Comparison of ENCODE assay signal across 8 mouse cellular contexts in the genomic region with DNA sequence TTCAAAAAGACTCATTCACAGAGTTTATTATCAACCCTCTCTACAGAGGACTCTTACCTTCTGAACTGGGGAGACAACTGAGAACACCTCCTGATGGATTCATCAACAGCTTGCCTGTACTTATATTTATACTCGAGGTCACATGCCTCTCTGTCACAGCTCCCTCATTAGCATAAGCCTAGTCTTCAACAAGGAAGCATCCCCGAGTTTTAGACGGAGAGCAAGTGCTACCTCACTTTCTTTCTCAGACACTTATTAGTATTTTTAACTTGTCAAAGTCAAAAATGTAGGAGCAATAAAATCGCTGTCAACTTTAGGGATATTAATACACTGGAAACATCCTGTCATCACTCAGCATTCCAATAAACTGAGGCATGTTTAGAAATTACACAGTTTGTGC. TPM values are rescaled to one million over a fixed set of nuclear protein-coding genes. Genes with fewer than 3 reads are reported as not detected.
DNase-seq lines count a peak whose midpoint lies in the region; ATAC-seq and TF ChIP-seq lines count a peak whose summit lies in the region.

A gene (minus strand): TSS at position 101 of the 400 bp plus-strand sequence.

- H3K9ac ChIP-seq in liver, adult 2 months (ENCODE audit: low read depth, low read length): no peak within 1 kb of the TSS
- H3K9ac ChIP-seq in heart, embryonic 11.5 days (ENCODE audit: low read depth, low read length): no peak within 1 kb of the TSS
- H3K9ac ChIP-seq in midbrain, embryonic 16.5 days (ENCODE audit: low read depth, low read length): no peak within 1 kb of the TSS

- 75% methylated on average over 4 of the region's 4 CpGs for WGBS in liver, adult 2 months
- 68% methylated on average over 4 of the region's 4 CpGs for WGBS in heart, embryonic 11.5 days (ENCODE audit: insufficient replicate concordance)
- 67% methylated on average over 4 of the region's 4 CpGs for WGBS in midbrain, embryonic 16.5 days

- peaks cover 39% of the 10 kb centered on the region for H3K79me2 ChIP-seq in liver, adult 2 months (ENCODE audit: control insufficient read depth, insufficient read depth, low read length)

- no peak for ATAC-seq in heart, embryonic 11.5 days (replicated peaks; ENCODE audit: insufficient number of reproducible peaks, low FRiP score, low TSS enrichment)
- no peak for ATAC-seq in midbrain, embryonic 16.5 days

- no peak for TF ChIP-seq POLR2A in liver, adult 2 months (IDR thresholded peaks at IDR 0.05; ENCODE audit: extremely low read depth, insufficient read depth, low read length)
- TF ChIP-seq POLR2A in cortical plate, adult 2 months (IDR thresholded peaks at IDR 0.05; ENCODE audit: extremely low read depth, insufficient read depth, low read length): no peak

- no peaks in the 10 kb centered on the region for H3K9me3 ChIP-seq in heart, embryonic 11.5 days (replicated peaks; ENCODE audit: control insufficient read depth, low read length)
- H3K9me3 ChIP-seq in midbrain, embryonic 16.5 days (replicated peaks; ENCODE audit: control insufficient read depth, low read length, poor library complexity, severe bottlenecking): no peaks in the 10 kb centered on the region

- H3K27ac ChIP-seq in liver, adult 2 months (replicated peaks; ENCODE audit: insufficient read depth, low read depth, low read length): no peak within 1 kb of the TSS
- no peak within 1 kb of the TSS for H3K27ac ChIP-seq in cortical plate, adult 2 months (ENCODE audit: insufficient read depth, low read length)
- H3K27ac ChIP-seq in heart, embryonic 11.5 days (ENCODE audit: low read depth, low read length): no peak within 1 kb of the TSS
- H3K27ac ChIP-seq in midbrain, embryonic 16.5 days (ENCODE audit: low read length): no peak within 1 kb of the TSS

- H3K4me3 ChIP-seq in liver, adult 2 months (ENCODE audit: insufficient read depth, low read depth, low read length): no peak within 1 kb of the TSS
- H3K4me3 ChIP-seq in cortical plate, adult 2 months (ENCODE audit: insufficient read depth, low read length): no peak within 1 kb of the TSS
- H3K4me3 ChIP-seq in heart, embryonic 11.5 days (ENCODE audit: low read depth, low read length): no peak within 1 kb of the TSS
- no peak within 1 kb of the TSS for H3K4me3 ChIP-seq in midbrain, embryonic 16.5 days (ENCODE audit: low read depth, low read length)

- H3K27me3 ChIP-seq in liver, adult 2 months (ENCODE audit: control insufficient read depth, insufficient read depth, low read length): no peaks in the 10 kb centered on the region
- H3K27me3 ChIP-seq in heart, embryonic 11.5 days (ENCODE audit: control insufficient read depth, insufficient read depth, low read length): no peaks in the 10 kb centered on the region
- H3K27me3 ChIP-seq in midbrain, embryonic 16.5 days (ENCODE audit: control insufficient read depth, insufficient read depth, low read depth, low read length): no peaks in the 10 kb centered on the region

- H3K36me3 ChIP-seq in liver, adult 2 months (ENCODE audit: control insufficient read depth, insufficient read depth, low read length): no peaks in the 10 kb centered on the region; the same call in 1 of the 2 replicates
- H3K36me3 ChIP-seq in heart, embryonic 11.5 days (ENCODE audit: control insufficient read depth, insufficient read depth, low read length): no peaks in the 10 kb centered on the region
- no peaks in the 10 kb centered on the region for H3K36me3 ChIP-seq in midbrain, embryonic 16.5 days (ENCODE audit: control insufficient read depth, insufficient read depth, low read length)

- no peak within 1 kb of the TSS for H3K4me2 ChIP-seq in heart, embryonic 11.5 days
- H3K4me2 ChIP-seq in midbrain, embryonic 16.5 days (ENCODE audit: low read length): no peak within 1 kb of the TSS

- no peak for DNase-seq in liver, adult 2 months (ENCODE audit: extremely low read depth, low read depth, low spot score)
- DNase-seq in liver: no peak
- DNase-seq in layer of hippocampus, postnatal 36 days: no peak
- DNase-seq in right cerebral cortex, adult 2 months (ENCODE audit: low spot score in 2 of 2): no peak
- DNase-seq in frontal cortex, postnatal 36 days (ENCODE audit: low spot score in 2 of 2): no peak

- H3K4me1 ChIP-seq in liver, adult 2 months (ENCODE audit: control insufficient read depth, insufficient read depth, low read length): no peaks in the 10 kb centered on the region; the same call in 1 of the 2 replicates
- H3K4me1 ChIP-seq in cortical plate, adult 2 months (ENCODE audit: control insufficient read depth, insufficient read depth, low read length): peaks cover 2% of the 10 kb centered on the region; the same call in 1 of the 2 replicates
- no peaks in the 10 kb centered on the region for H3K4me1 ChIP-seq in heart, embryonic 11.5 days (ENCODE audit: control insufficient read depth, insufficient read depth, low read length)
- H3K4me1 ChIP-seq in midbrain, embryonic 16.5 days (ENCODE audit: control insufficient read depth, insufficient read depth, low read length): no peaks in the 10 kb centered on the region

- TF ChIP-seq CTCF in liver, adult 2 months (IDR thresholded peaks at IDR 0.05; ENCODE audit: low read depth, low read length): no peak
- no peak for TF ChIP-seq CTCF in cortical plate, adult 2 months (IDR thresholded peaks at IDR 0.05; ENCODE audit: extremely low read depth, insufficient read depth, low read length)

RNA-seq across cellular contexts. Expression of the gene that starts here (rescaled TPM):
- total RNA-seq in liver, adult 2 months (2014; rRNA removed): 35.3 and 39.9 TPM in 2 replicates
- 18.4 and 21.8 TPM in 2 replicates for polyA plus RNA-seq in liver, adult 2 months (2012; rRNA removed)
- 29.2 and 30.9 TPM in 2 replicates for polyA plus RNA-seq in cortical plate, adult 2 months (2012; rRNA removed)
- 54.7 and 56.9 TPM in 2 replicates for polyA plus RNA-seq in heart, embryonic 11.5 days (2014; fragmentation: Nextera tagmentation; extraction: Ambion mirVana)
- total RNA-seq in layer of hippocampus, postnatal 36 days (2021): 10 to 100 TPM; 37.8 to 37.9 TPM
- 37.8 and 41.9 TPM in 2 replicates for polyA plus RNA-seq in midbrain, embryonic 16.5 days (2015; fragmentation: Nextera tagmentation; extraction: Ambion mirVana)
